Mouse (Mus musculus) 3T3-L1 (cell line): Measurements from ENCODE around the gene Apoa5.

Experiments
- DNase-seq: peaks from one replicate; pipeline ENCODE4 v3.0.0-alpha.2; 2015; ENCODE audit warnings: low read depth, low spot score

Apoa5 gene

GRCm38 (mm10) chr9:46268343-46268873, at the start of gene Apoa5:
Apoa5 (plus strand) TSS chr9:46268633.
- no peak for DNase-seq

- no peak for DNase-seq
Measured at GRCm38 (mm10) chr9:46223090-46223489, 45.3 kb upstream of the Apoa5 start.

GRCm38 (mm10) chr9:46224101-46224500, 44.3 kb upstream of the Apoa5 start:
- DNase-seq = no peak

- DNase-seq = no peak
Measured at GRCm38 (mm10) chr9:46224945-46225660, 43.3 kb upstream of the Apoa5 start.

- no peak for DNase-seq
Measured at GRCm38 (mm10) chr9:46227064-46227614, 41.3 kb upstream of the Apoa5 start.

- no peak for DNase-seq
Measured at GRCm38 (mm10) chr9:46228491-46228890, 39.9 kb upstream of the Apoa5 start, which contains the start of gene Apoa1. Apoa1 (plus strand) TSS chr9:46228580.

- DNase-seq = peak; percentile 70
Measured at GRCm38 (mm10) chr9:46229573-46230449, 38.6 kb upstream of the Apoa5 start.

GRCm38 (mm10) chr9:46230450-46230975, 37.9 kb upstream of the Apoa5 start:
- no peak for DNase-seq

- DNase-seq = no peak
Measured at GRCm38 (mm10) chr9:46235196-46235595, 33.2 kb upstream of the Apoa5 start.

GRCm38 (mm10) chr9:46235596-46235648, 33.0 kb upstream of the Apoa5 start, which contains the start of gene Apoc3:
Apoc3 (minus strand) TSS chr9:46235636.
- no peak for DNase-seq

GRCm38 (mm10) chr9:46235649-46236048, 32.8 kb upstream of the Apoa5 start:
- no peak for DNase-seq

GRCm38 (mm10) chr9:46238850-46239249, 29.6 kb upstream of the Apoa5 start:
- no peak for DNase-seq

GRCm38 (mm10) chr9:46240526-46241153, 27.8 kb upstream of the Apoa5 start, which contains the start of gene Apoa4:
Apoa4 (plus strand) TSS chr9:46240696.
- no peak for DNase-seq

GRCm38 (mm10) chr9:46241818-46242217, 26.6 kb upstream of the Apoa5 start:
- no peak for DNase-seq

GRCm38 (mm10) chr9:46243122-46243521, 25.3 kb upstream of the Apoa5 start:
- DNase-seq = no peak

GRCm38 (mm10) chr9:46243584-46243983, 24.8 kb upstream of the Apoa5 start:
- no peak for DNase-seq

- DNase-seq = peak; percentile 89
Measured at GRCm38 (mm10) chr9:46246752-46247324, 21.6 kb upstream of the Apoa5 start.

- DNase-seq = no peak
Measured at GRCm38 (mm10) chr9:46256177-46256576, 12.3 kb upstream of the Apoa5 start.

GRCm38 (mm10) chr9:46256658-46257385, 11.6 kb upstream of the Apoa5 start:
- peak; percentile 34 for DNase-seq

GRCm38 (mm10) chr9:46257546-46257945, 10.9 kb upstream of the Apoa5 start:
- DNase-seq = peak; percentile 67

- no peak for DNase-seq
Measured at GRCm38 (mm10) chr9:46259111-46259510, 9.3 kb upstream of the Apoa5 start.
